Mouse (Mus musculus) kidney, postnatal 10 days (tissue): ENCODE results near the gene Vmn1r175.
"Not testable (repeated sequence)": the region's sequence is repeated elsewhere in the genome, so short reads cannot be mapped to it uniquely, and the experiment has no call there.

ENCODE experiments used
- DNase-seq: peaks from one replicate; pipeline ENCODE4 v3.0.0; 2021; ENCODE audit warnings: mixed read lengths

The Vmn1r175 gene

GRCm38 (mm10) chr7:23810543-23810942 lies at the start of gene Vmn1r175:
Gene Vmn1r175, minus strand, starts transcription at chr7:23810643.
- not testable (repeated sequence) for DNase-seq

GRCm38 (mm10) chr7:23837272-23837671 lies 26.8 kb upstream of the Vmn1r175 start, which contains the start of gene Vmn1r176:
Gene Vmn1r176, minus strand, starts transcription at chr7:23837372.
- not testable (repeated sequence) for DNase-seq

GRCm38 (mm10) chr7:23784526-23784925 lies 25.9 kb downstream of the Vmn1r175 start:
- no peak for DNase-seq
